26 mouse cellular contexts compared by ENCODE assay signal in the genomic region with DNA sequence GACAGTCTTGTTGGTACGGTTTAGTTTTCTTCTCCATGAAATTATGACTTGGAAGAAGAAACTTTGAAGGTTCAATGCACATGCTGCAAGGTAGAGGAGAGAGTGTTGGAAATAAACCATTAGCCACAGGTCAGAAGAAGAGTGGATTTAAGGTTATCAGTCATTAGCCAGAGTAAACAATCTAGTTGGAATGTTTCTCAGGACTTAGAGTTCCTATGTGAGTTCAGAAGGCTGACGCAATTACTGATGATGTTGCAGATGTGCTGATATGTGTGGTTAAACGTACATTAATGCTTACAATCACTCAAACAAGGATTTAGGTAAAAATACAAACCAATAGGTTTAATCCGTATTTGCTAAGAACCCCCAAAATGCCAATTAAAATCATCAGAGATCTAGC. TPM values are rescaled to one million over a fixed set of nuclear protein-coding genes. Genes with fewer than 3 reads are reported as not detected.
"Had no signal": no experiment of that assay in that cellular context is flagged by ENCODE, and none has a peak within 500 bp of the region (broad histone marks: within the 10 kb centered on the region; RNA-seq: fewer than 3 reads in every experiment).

No protein-coding gene starts in this region.

- DNase-seq: kidney, adult 2 months; kidney, postnatal 25 days; layer of hippocampus, postnatal 36 days; left cerebral cortex, postnatal 4 days; lung, postnatal 4 days; retina, postnatal 1 day; right cerebral cortex, postnatal 25 days; spleen, adult 18-20 months; thymus, adult 18-20 months; thymus, postnatal 36 days had no signal

- H3K36me3 ChIP-seq: limb, embryonic 12.5 days; limb, embryonic 15.5 days; midbrain, embryonic 12.5 days; midbrain, embryonic 15.5 days; neural tube, embryonic 13.5 days had no signal

- H3K27ac ChIP-seq: kidney, postnatal 0 days; layer of hippocampus, adult 2 months; limb, embryonic 12.5 days; limb, embryonic 15.5 days; midbrain, embryonic 12.5 days; midbrain, embryonic 15.5 days; neural tube, embryonic 13.5 days had no signal

- H3K9ac ChIP-seq: limb, embryonic 12.5 days; limb, embryonic 15.5 days; midbrain, embryonic 12.5 days; midbrain, embryonic 15.5 days; neural tube, embryonic 13.5 days had no signal

- H3K4me2 ChIP-seq: limb, embryonic 12.5 days; limb, embryonic 15.5 days; midbrain, embryonic 12.5 days; midbrain, embryonic 15.5 days; neural tube, embryonic 13.5 days had no signal

- H3K27me3 ChIP-seq: limb, embryonic 12.5 days; limb, embryonic 15.5 days; midbrain, embryonic 12.5 days; midbrain, embryonic 15.5 days; neural tube, embryonic 13.5 days had no signal

- ATAC-seq: intestine, postnatal 0 days; midbrain, embryonic 15.5 days had no signal

- H3K9me3 ChIP-seq: limb, embryonic 12.5 days; limb, embryonic 15.5 days; midbrain, embryonic 12.5 days; midbrain, embryonic 15.5 days; neural tube, embryonic 13.5 days had no signal

- H3K4me3 ChIP-seq: layer of hippocampus, adult 2 months; limb, embryonic 12.5 days; limb, embryonic 15.5 days; midbrain, embryonic 12.5 days; midbrain, embryonic 15.5 days; myocyte; neural tube, embryonic 13.5 days had no signal

RNA-seq across cellular contexts. Expression of gene Cyp39a1, which starts 4.7 kb away (rescaled TPM):
- total RNA-seq: megakaryocyte-erythroid progenitor cell, adult 5-6 weeks had no signal

RNA-seq across cellular contexts. Expression of gene Tdrd6, which starts 41.8 kb away (rescaled TPM):
- total RNA-seq: megakaryocyte progenitor cell, adult 5-6 weeks; megakaryocyte-erythroid progenitor cell, adult 5-6 weeks; monocyte, adult 5-6 weeks; neutrophil, adult 5-6 weeks had no signal
- polyA plus RNA-seq: kidney, embryonic 14.5 days; large intestine, adult 2 months; lung, embryonic 16.5 days; midbrain, embryonic 12.5 days had no signal
